Mouse (Mus musculus): Measurements from ENCODE around the gene Ppp6r3. TPM values are rescaled to one million over a fixed set of nuclear protein-coding genes. Genes with fewer than 3 reads are reported as not detected.
A peak's percentile ranks its signal among the peaks of the same experiment; 100 is the strongest.

Ppp6r3 gene
- polyA plus RNA-seq, 1 experiment from 2014 or later: 103 TPM

DNA sequence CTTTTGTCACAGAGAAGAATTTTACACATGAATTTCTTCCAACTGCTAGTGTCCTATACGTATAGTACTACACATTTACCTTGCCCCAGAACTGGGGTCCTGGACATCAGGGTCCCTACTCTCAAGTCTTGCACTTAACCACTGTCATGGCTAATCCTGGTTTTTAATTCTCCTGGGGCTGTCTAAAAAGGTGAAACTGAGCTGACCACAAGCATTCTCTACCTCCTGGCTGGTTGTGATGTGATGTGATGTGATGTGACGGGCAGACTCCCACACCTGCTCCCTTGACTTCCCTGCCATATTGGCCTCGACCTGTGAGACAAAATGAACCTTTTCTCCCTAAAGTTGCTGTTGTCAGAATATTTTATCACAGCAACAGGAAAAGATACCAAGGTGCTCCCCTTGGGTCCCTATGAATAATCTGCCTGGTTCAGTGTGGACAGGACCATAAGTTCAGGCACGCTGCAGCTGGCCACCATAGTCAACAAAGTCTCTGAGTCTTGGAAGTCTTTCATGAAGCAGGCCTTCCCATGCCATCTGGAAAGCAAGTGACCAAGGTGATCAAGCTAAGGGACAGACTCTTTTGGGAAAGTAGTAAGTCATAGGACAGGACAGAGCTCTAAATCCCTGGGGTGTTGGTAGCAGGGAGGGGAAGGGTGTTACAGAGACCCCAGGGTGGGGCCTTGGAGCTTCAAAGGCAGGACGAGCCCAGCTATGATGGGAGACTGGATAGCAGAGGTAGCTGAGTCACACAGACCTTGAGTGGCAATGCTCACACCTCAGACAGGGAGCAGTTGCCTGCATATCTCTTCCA lies 1.1 kb upstream of the Ppp6r3 start:
- CTCF ChIA-PET: interaction anchor here (1.2 to 2.1 kb wide), 2 partner anchors 10 to 12 kb away, joined by 4 to 6 read pairs; no protein-coding TSS in a partner anchor
- TF ChIP-seq CTCF (IDR thresholded peaks at IDR 0.05): no peak
- no peak for ATAC-seq

DNA sequence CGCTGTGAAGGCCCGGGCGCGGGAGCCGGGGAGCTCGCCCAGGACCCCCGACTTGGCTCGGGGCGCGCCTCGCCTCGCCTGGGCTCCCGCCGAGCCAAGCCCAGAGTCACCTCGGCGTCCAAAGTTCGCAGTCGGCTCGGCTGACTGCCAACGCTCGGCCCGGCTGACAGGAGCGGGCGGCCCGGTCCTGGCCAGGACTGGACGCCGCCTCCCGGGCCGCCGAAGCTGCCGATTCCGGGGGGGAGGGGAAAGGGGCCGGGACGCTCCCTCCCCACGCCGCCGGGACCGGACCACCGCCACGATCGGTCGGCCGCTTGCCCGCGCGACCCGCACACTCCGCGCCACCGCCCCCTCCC lies 295 bp downstream of the Ppp6r3 start:
- no peak for TF ChIP-seq CTCF (IDR thresholded peaks at IDR 0.05)
- no peaks in the 10 kb centered on the region for H3K27me3 ChIP-seq
- peak; percentile 36 for ATAC-seq
- ChIA-PET CTCF (interaction anchor here (1.2 kb wide), 1 partner anchor 11 kb away, joined by 3 read pairs; no protein-coding TSS in a partner anchor), POLR2A (no interaction called here)
- in situ Hi-C loops (cut with MboI; ENCODE audit: low pct_unique_long_range_greater_than_20kb): no loop called here
- no peak for DNase-seq (ENCODE audit: low read depth, low spot score)

More for the DNA sequence above, 1.1 kb upstream of the Ppp6r3 start:
- POLR2A ChIA-PET: no interaction called here
- in situ Hi-C loops (cut with MboI; ENCODE audit: low pct_unique_long_range_greater_than_20kb): no loop called here
- DNase-seq (ENCODE audit: low read depth, low spot score): no peak
- H3K27me3 ChIP-seq: no peaks in the 10 kb centered on the region

DNA sequence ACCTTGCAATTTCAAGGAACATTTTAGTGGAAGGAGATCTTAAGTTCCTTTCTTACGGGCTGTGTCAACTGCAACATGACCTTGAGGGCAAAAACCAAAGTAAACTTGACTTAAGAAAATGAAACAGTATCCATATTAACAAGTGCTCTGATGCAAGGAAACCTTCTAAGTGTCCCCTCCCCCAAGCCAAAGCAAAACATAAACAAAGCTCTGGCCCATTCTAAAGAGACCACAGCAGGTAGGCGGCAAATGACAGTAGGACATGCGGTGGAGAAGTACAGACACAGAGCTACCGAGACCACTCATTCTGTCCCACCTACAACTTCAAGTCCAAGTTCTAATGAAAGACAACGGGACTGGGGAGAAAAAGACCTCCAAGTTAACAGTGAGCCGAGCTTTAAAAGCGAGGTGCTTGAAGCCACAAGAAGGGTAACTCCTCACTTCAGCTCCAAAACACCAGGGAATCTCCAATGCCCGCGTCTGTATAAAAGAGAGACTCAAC lies 905 bp downstream of the Ppp6r3 start:
- H3K27me3 ChIP-seq: no peaks in the 10 kb centered on the region
- ChIA-PET POLR2A (interaction anchor here (1.5 kb wide), 1 partner anchor 18 kb away, joined by 5 read pairs; no protein-coding TSS in a partner anchor), CTCF (interaction anchor here (1.2 kb wide), 2 partner anchors 12 to 99 kb away, joined by 3 read pairs; no protein-coding TSS in a partner anchor)
- in situ Hi-C loops (cut with MboI; ENCODE audit: low pct_unique_long_range_greater_than_20kb): no loop called here
- no peak for TF ChIP-seq CTCF (IDR thresholded peaks at IDR 0.05)
- no peak for ATAC-seq
- DNase-seq (ENCODE audit: low read depth, low spot score): no peak

DNA sequence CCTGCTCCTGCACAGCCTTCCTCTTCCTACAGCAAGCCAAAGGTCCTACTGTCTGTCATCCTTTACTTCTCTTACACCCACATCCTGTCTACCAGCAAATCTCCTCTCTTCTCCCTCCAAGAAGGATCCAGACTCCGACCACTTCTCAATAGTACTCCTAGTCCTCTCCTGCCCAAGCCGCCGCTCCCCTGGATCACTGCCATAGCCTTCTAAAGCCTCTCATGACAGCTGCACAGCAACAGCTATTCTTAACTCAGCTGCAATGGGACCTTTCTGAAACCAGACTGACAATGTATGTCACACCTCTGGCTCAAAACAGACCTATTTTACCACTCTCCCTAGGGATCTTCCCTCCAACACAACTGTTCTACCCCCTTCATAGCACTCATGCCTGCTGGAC lies 11.2 kb downstream of the Ppp6r3 start:
- H3K27me3 ChIP-seq: no peaks in the 10 kb centered on the region
- no peak for TF ChIP-seq CTCF (IDR thresholded peaks at IDR 0.05)
- ATAC-seq: no peak
- POLR2A ChIA-PET: no interaction called here
- CTCF ChIA-PET: no interaction called here
- DNase-seq (ENCODE audit: low read depth, low spot score): no peak
- in situ Hi-C loops (cut with MboI; ENCODE audit: low pct_unique_long_range_greater_than_20kb): no loop called here

DNA sequence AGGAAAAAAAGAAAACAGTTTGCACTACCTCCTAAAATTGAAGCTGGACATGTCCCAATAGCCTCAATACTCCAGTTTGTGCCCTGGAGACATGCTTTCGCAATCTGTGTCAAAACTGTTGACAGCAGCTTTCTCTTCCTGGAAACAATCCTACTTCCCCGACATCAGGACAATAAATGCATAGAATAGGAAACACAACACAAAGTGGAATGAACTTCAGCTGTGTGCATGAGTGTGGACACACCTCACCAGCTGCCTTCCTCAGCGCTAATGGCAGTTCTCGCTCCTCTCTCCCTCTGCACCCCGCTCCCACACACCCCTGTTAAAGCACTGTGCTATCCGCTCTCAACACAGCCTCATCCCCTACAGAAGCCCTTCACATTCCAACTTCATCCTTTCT lies 12.8 kb downstream of the Ppp6r3 start:
- ChIA-PET CTCF (interaction anchor here (1.4 kb wide), 1 partner anchor 17 kb away, joined by 4 read pairs; no protein-coding TSS in a partner anchor), POLR2A (interaction anchor here (1.7 kb wide), 1 partner anchor 11 kb away, joined by 6 read pairs; no protein-coding TSS in a partner anchor)
- H3K27me3 ChIP-seq: no peaks in the 10 kb centered on the region
- in situ Hi-C loops (cut with MboI; ENCODE audit: low pct_unique_long_range_greater_than_20kb): no loop called here
- DNase-seq (ENCODE audit: low read depth, low spot score) (no peak), ATAC-seq (no peak)
- TF ChIP-seq CTCF (IDR thresholded peaks at IDR 0.05): no peak

DNA sequence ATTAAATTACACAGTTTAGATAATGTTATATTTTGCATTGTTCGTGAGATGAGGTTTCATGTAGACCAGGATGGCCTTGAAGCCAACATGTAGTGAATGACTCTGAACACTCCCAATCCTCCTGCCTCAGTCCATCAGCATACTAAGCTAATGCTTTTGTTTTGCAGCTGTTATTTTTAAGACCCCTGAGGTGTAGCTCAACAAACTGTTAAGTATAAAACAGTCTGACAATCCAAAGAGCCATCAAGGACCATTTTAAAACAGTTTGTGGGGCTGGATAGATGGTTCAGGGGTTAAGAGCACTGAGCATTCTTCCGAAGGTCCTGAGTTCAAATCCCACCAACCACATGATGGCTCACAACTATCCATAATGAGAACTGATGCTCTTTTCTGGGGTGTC lies 13.3 kb downstream of the Ppp6r3 start:
- ChIA-PET CTCF (interaction anchor here (1.4 kb wide), 1 partner anchor 16 kb away, joined by 4 read pairs; no protein-coding TSS in a partner anchor), POLR2A (interaction anchor here (1.7 kb wide), 1 partner anchor 11 kb away, joined by 6 read pairs; no protein-coding TSS in a partner anchor)
- DNase-seq (ENCODE audit: low read depth, low spot score): no peak
- in situ Hi-C loops (cut with MboI; ENCODE audit: low pct_unique_long_range_greater_than_20kb): no loop called here
- no peak for TF ChIP-seq CTCF (IDR thresholded peaks at IDR 0.05)
- ATAC-seq: no peak
- no peaks in the 10 kb centered on the region for H3K27me3 ChIP-seq

DNA sequence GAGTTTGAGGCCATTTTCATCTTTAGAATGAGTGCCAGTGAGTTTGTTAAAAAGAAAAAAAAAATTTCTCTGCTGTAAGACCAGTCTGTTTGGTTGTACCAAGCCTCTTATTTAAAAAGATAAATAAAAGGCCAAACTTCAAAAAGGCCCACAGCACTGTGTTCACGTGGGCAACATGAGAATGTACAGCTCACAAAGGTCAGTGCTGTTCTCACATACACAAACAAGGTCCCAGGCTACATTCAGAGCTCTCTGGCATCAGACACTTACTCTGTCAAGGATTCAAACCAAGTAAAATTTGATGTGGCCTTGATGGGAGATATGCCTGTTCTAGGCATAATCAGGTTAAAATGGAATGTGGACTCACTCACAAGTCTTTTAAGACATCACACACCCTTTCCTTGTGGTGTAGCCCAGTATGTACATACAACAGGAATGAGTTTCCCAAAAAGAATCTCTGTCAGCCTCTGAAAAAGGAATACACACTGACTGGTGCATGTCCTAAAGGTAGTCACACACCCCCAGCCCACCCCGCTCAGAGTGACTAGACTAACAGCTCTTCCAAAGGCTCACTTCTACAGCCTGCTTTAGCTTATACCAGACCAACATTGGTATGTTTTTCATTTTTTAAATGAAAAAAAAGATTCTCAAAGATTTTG lies 19.3 kb downstream of the Ppp6r3 start:
- no peak for TF ChIP-seq CTCF (IDR thresholded peaks at IDR 0.05)
- ChIA-PET POLR2A (interaction anchor here (0.7 to 1.3 kb wide), 3 partner anchors 18 to 79 kb away, joined by 3 to 8 read pairs (median 5); no protein-coding TSS in a partner anchor), CTCF (interaction anchor here (1.0 to 2.1 kb wide), 3 partner anchors 9 to 10 kb away, joined by 3 to 7 read pairs (median 4); no protein-coding TSS in a partner anchor)
- ATAC-seq: no peak
- in situ Hi-C loops (cut with MboI; ENCODE audit: low pct_unique_long_range_greater_than_20kb): no loop called here
- H3K27me3 ChIP-seq: no peaks in the 10 kb centered on the region
- DNase-seq (ENCODE audit: low read depth, low spot score): no peak

DNA sequence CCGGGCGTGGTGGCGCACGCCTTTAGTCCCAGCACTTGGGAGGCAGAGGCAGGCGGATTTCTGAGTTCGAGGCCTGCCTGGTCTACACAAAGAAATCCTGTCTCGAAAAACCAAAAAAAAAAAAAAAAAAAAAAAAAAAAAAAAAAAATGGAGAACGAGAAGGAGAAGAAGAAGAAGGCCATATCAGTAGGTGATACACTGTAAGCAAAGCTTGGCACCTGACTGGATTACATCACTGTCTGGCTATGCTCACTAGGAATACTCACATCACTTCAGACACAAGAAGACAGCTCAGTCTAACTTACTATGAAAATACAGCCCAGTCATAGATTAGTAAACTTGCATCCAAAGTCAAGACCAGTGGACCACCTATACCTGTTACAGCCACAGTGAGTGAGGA lies 20.8 kb downstream of the Ppp6r3 start:
- no peaks in the 10 kb centered on the region for H3K27me3 ChIP-seq
- DNase-seq (ENCODE audit: low read depth, low spot score) (no peak), ATAC-seq (no peak)
- POLR2A ChIA-PET: interaction anchor here (1.1 kb wide), 1 partner anchor 12 kb away, joined by 7 read pairs; no protein-coding TSS in a partner anchor
- CTCF ChIA-PET: interaction anchor here (0.9 to 1.4 kb wide), 2 partner anchors 15 to 20 kb away, joined by 3 to 4 read pairs; no protein-coding TSS in a partner anchor
- in situ Hi-C loops (cut with MboI; ENCODE audit: low pct_unique_long_range_greater_than_20kb): no loop called here
- TF ChIP-seq CTCF (IDR thresholded peaks at IDR 0.05): no peak

DNA sequence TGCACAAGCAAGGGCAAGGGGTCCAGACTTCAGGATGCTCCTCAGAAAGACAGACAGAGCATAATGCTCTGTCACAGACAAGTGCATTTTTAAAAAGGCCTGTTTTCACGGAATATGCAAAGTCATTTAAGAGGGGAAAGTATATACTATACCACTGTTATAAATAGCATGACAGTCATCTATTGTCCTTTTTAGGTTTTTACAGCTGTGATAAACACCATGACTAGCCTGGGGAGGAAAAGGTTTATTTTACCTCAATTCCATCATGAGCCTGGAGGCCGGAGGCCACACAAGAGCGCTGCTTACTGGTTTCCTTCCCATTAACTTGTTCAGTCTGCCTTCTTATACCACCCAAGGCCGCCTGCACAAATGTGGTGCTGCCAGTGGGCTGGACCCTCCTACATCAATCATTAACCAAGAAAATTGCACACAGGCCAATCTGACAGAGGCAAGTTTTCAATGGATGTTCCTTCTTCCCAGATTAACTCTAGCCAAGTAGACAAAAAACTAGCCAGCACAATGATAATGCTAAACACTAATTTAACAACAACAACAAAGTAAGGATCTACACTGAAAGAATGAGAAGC lies 23.9 kb downstream of the Ppp6r3 start:
- no peak for TF ChIP-seq CTCF (IDR thresholded peaks at IDR 0.05)
- ChIA-PET CTCF (no interaction called here), POLR2A (no interaction called here)
- in situ Hi-C loops (cut with MboI; ENCODE audit: low pct_unique_long_range_greater_than_20kb): no loop called here
- DNase-seq (ENCODE audit: low read depth, low spot score) (no peak), ATAC-seq (peak; percentile 35)
- H3K27me3 ChIP-seq: no peaks in the 10 kb centered on the region

DNA sequence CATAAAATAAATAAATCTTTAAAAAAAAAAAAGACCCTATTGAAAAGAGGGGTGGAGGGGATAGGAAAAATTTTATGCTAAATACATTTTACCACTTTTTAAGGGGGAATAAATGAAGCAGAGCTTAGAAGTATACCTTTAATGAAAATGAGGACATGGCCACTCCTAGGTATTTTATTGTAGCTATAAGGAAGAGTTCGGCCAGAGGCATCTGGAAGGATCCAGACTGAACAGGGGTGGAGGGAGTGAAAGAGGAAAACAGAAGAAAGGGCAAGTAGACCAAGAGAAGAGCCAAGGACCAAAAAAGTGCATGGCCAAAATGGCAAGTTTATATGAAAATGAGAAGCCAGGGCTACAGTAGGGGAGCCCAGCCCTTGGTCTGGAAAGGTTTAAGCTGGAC lies 25.4 kb downstream of the Ppp6r3 start:
- TF ChIP-seq CTCF (IDR thresholded peaks at IDR 0.05): no peak
- no peak for ATAC-seq
- in situ Hi-C loops (cut with MboI; ENCODE audit: low pct_unique_long_range_greater_than_20kb): no loop called here
- CTCF ChIA-PET: no interaction called here
- no peak for DNase-seq (ENCODE audit: low read depth, low spot score)
- POLR2A ChIA-PET: no interaction called here
- no peaks in the 10 kb centered on the region for H3K27me3 ChIP-seq

Measured in Patski (cell line).